Mouse (Mus musculus) liver, embryonic 16.5 days (tissue): ENCODE data around the gene Socs3. TPM values are rescaled to one million over a fixed set of nuclear protein-coding genes. Genes with fewer than 3 reads are reported as not detected.
A peak's percentile ranks its signal among the peaks of the same experiment; 100 is the strongest.

ENCODE experiments used
- ATAC-seq: fragments of 200-750 bp; cut with Nextera tagmentation; 2 replicates; pipeline ENCODE4 v1.8.0; 2017; ENCODE audit warnings: low read depth, mild to moderate bottlenecking, moderate number of reproducible peaks, moderate library complexity
- H3K27ac ChIP-seq: fragments of 300-500 bp; sonication (generic); 2 replicates; pipeline ENCODE4 v1.5.1; 2014; ENCODE audit warnings: mild to moderate bottlenecking, low read length
- H3K27me3 ChIP-seq: fragments of 300-500 bp; sonication (generic); 2 replicates; pipeline ENCODE4 v1.6.1; 2014; ENCODE audit warnings: low read depth, low read length, mixed read lengths; ENCODE audit not compliant: control insufficient read depth, insufficient read depth
- H3K36me3 ChIP-seq: fragments of 300-500 bp; sonication (generic); 2 replicates; pipeline ENCODE4 v1.6.1; 2014; ENCODE audit warnings: mild to moderate bottlenecking; ENCODE audit not compliant: control insufficient read depth, insufficient read depth
- H3K4me1 ChIP-seq: fragments of 300-500 bp; sonication (generic); 2 replicates; pipeline ENCODE4 v1.6.1; 2014; ENCODE audit warnings: low read depth, low read length, mixed read lengths; ENCODE audit not compliant: control insufficient read depth
- H3K4me2 ChIP-seq: fragments of 300-500 bp; sonication (generic); 2 replicates; pipeline ENCODE4 v1.6.1; 2014; ENCODE audit warnings: low read depth, low read length, mixed read lengths
- H3K4me3 ChIP-seq: fragments of 300-500 bp; sonication (generic); 2 replicates; pipeline ENCODE4 v1.5.1; 2014; ENCODE audit warnings: low read depth, mild to moderate bottlenecking, low read length
- H3K9ac ChIP-seq: fragments of 300-500 bp; sonication (generic); 2 replicates; pipeline ENCODE4 v1.6.1; 2014; ENCODE audit warnings: low read depth, low read length
- H3K9me3 ChIP-seq: fragments of 300-500 bp; sonication (generic); replicated peaks from 2 replicates; pipeline ENCODE4 v1.6.1; 2016; ENCODE audit warnings: low read length; ENCODE audit not compliant: control insufficient read depth
- WGBS: fragments of 180-500 bp; shearing (Covaris S2); extraction: QIAGEN DNeasy Blood & Tissue Kit; methylation state at CpG from one replicate; pipeline ENCODE4 v1.1.7; 2014; ENCODE audit not compliant: insufficient replicate concordance; 5-methylcytosine and 5-hydroxymethylcytosine counted together
- polyA plus RNA-seq: library from polyadenylated mRNA; unstranded; fragments of >200 nt; fragmentation: Nextera tagmentation; extraction: Ambion mirVana; gene quantifications from 2 replicates; pipeline ENCODE4 v1.2.1, GENCODE M21; 2015

The Socs3 gene
- polyA plus RNA-seq, 1 experiment from 2014 or later: 6.7 TPM

- no peak for ATAC-seq
These were observed 15.0 kb downstream of the Socs3 start for GRCm38 (mm10) chr11:117954819-117955218.

GRCm38 (mm10) chr11:117954094-117954493, 15.8 kb downstream of the Socs3 start:
- 10% methylated on average over 2 of the region's 2 CpGs for WGBS
- no peak for ATAC-seq
- H3K4me3 ChIP-seq: no peak overlapping the region
- no peak overlapping the region for H3K4me2 ChIP-seq
- no peaks in the 10 kb centered on the region for H3K9me3 ChIP-seq
- H3K4me1 ChIP-seq: peaks cover 4% of the 10 kb centered on the region
- no peak overlapping the region for H3K9ac ChIP-seq
- peaks cover 22% of the 10 kb centered on the region for H3K27me3 ChIP-seq
- H3K27ac ChIP-seq: no peak overlapping the region
- H3K36me3 ChIP-seq: no peaks in the 10 kb centered on the region

More at GRCm38 (mm10) chr11:117954819-117955218, 15.0 kb downstream of the Socs3 start:
- Histone ChIP-seq H3K27ac (no peak overlapping the region), H3K9me3 (no peaks in the 10 kb centered on the region), H3K36me3 (no peaks in the 10 kb centered on the region), H3K9ac (no peak overlapping the region), H3K4me2 (no peak overlapping the region), H3K4me1 (peaks cover 2% of the 10 kb centered on the region), H3K4me3 (no peak overlapping the region), H3K27me3 (peaks cover 15% of the 10 kb centered on the region)
- 63% methylated on average over 9 of the region's 9 CpGs for WGBS

GRCm38 (mm10) chr11:117952174-117952933, 17.5 kb downstream of the Socs3 start:
- ATAC-seq: no peak
- 30% methylated on average over 9 of the region's 9 CpGs for WGBS
- Histone ChIP-seq H3K4me3 (no peak overlapping the region), H3K9ac (no peak overlapping the region), H3K27me3 (peaks cover 24% of the 10 kb centered on the region), H3K9me3 (no peaks in the 10 kb centered on the region), H3K36me3 (no peaks in the 10 kb centered on the region), H3K27ac (no peak overlapping the region), H3K4me2 (no peak overlapping the region), H3K4me1 (peaks cover 4% of the 10 kb centered on the region)

- Histone ChIP-seq H3K27me3 (peaks cover 26% of the 10 kb centered on the region), H3K9me3 (no peaks in the 10 kb centered on the region), H3K27ac (no peak overlapping the region), H3K36me3 (no peaks in the 10 kb centered on the region), H3K4me1 (peaks cover 4% of the 10 kb centered on the region), H3K4me2 (no peak overlapping the region), H3K9ac (no peak overlapping the region), H3K4me3 (no peak overlapping the region)
- 66% methylated on average over 6 of the region's 6 CpGs for WGBS
- no peak for ATAC-seq
These were observed 18.5 kb downstream of the Socs3 start for GRCm38 (mm10) chr11:117951391-117951790.

GRCm38 (mm10) chr11:117949392-117950091, 20.3 kb downstream of the Socs3 start:
- Histone ChIP-seq H3K27me3 (peaks cover 32% of the 10 kb centered on the region), H3K27ac (no peak overlapping the region)
- 5% methylated on average over 49 of the region's 49 CpGs for WGBS

GRCm38 (mm10) chr11:117946996-117947419, 22.8 kb downstream of the Socs3 start:
- no peak overlapping the region for H3K9ac ChIP-seq
- no peaks in the 10 kb centered on the region for H3K9me3 ChIP-seq
- no peaks in the 10 kb centered on the region for H3K36me3 ChIP-seq
- no peak overlapping the region for H3K4me3 ChIP-seq
- H3K27me3 ChIP-seq: peaks cover 32% of the 10 kb centered on the region
- peaks cover 4% of the 10 kb centered on the region for H3K4me1 ChIP-seq
- ATAC-seq: no peak
- no peak overlapping the region for H3K4me2 ChIP-seq
- WGBS: 42% methylated on average over 10 of the region's 10 CpGs
- no peak overlapping the region for H3K27ac ChIP-seq

More at GRCm38 (mm10) chr11:117949392-117950091, 20.3 kb downstream of the Socs3 start:
- peak overlapping the region; percentile 52 for H3K4me2 ChIP-seq
- H3K36me3 ChIP-seq: no peaks in the 10 kb centered on the region
- H3K9me3 ChIP-seq: no peaks in the 10 kb centered on the region
- H3K9ac ChIP-seq: peak overlapping the region; percentile 23
- H3K4me1 ChIP-seq: peaks cover 4% of the 10 kb centered on the region
- ATAC-seq: peak; percentile 40; the same call in 1 of the 2 replicates
- H3K4me3 ChIP-seq: peak overlapping the region; percentile 38

GRCm38 (mm10) chr11:117946195-117946979, 23.5 kb downstream of the Socs3 start:
- no peak overlapping the region for H3K9ac ChIP-seq
- H3K36me3 ChIP-seq: no peaks in the 10 kb centered on the region
- WGBS: 36% methylated on average over 11 of the region's 11 CpGs
- H3K27me3 ChIP-seq: peaks cover 30% of the 10 kb centered on the region
- H3K27ac ChIP-seq: no peak overlapping the region; the same call in 1 of the 2 replicates
- 0 out of 2 replicates have a peak, but pooled peaks have one; percentile 7 for ATAC-seq
- H3K4me2 ChIP-seq: no peak overlapping the region
- H3K9me3 ChIP-seq: no peaks in the 10 kb centered on the region
- peaks cover 4% of the 10 kb centered on the region for H3K4me1 ChIP-seq
- no peak overlapping the region for H3K4me3 ChIP-seq

GRCm38 (mm10) chr11:117941848-117942247, 28.0 kb downstream of the Socs3 start:
- 42% methylated on average over 4 of the region's 4 CpGs for WGBS
- ATAC-seq: no peak
- no peaks in the 10 kb centered on the region for H3K9me3 ChIP-seq
- H3K4me2 ChIP-seq: no peak overlapping the region
- H3K27me3 ChIP-seq: peaks cover 8% of the 10 kb centered on the region; the same call in 1 of the 2 replicates
- no peaks in the 10 kb centered on the region; the same call in 1 of the 2 replicates for H3K4me1 ChIP-seq
- H3K27ac ChIP-seq: no peak overlapping the region
- H3K4me3 ChIP-seq: no peak overlapping the region
- H3K36me3 ChIP-seq: no peaks in the 10 kb centered on the region
- H3K9ac ChIP-seq: no peak overlapping the region
